Mouse (Mus musculus): ENCODE measurements at regions not wholly inside any gene's neighbourhood (a gene's known extent, or its start where the extent isn't known, plus 50 kb on each side); places are given as distances from the start of the nearest gene placed in this dataset.

- H3K4me3 ChIP-seq (replicated peaks) = no peak overlapping the region
- peaks cover 12% of the 10 kb centered on the region for H3K4me1 ChIP-seq
- peaks cover 64% of the 10 kb centered on the region for H3K27me3 ChIP-seq
- H3K9ac ChIP-seq = no peak overlapping the region
- no peak overlapping the region for H3K27ac ChIP-seq
- ATAC-seq (ENCODE audit: low FRiP score) = no peak
- no peak overlapping the region for H3K4me2 ChIP-seq
- no peaks in the 10 kb centered on the region for H3K36me3 ChIP-seq (replicated peaks)
- H3K9me3 ChIP-seq = no peaks in the 10 kb centered on the region
- 51% methylated on average over 5 of the region's 5 CpGs for WGBS
These were observed 264.8 kb downstream of the Bcor start for GRCm38 (mm10) chrX:11895396-11895795.

- no peak overlapping the region for H3K4me3 ChIP-seq (replicated peaks)
- no peak overlapping the region for H3K9ac ChIP-seq
- H3K27ac ChIP-seq = no peak overlapping the region
- no peaks in the 10 kb centered on the region for H3K9me3 ChIP-seq
- no peak for ATAC-seq (ENCODE audit: low FRiP score)
- 75% methylated on average over 8 of the region's 8 CpGs for WGBS
- H3K27me3 ChIP-seq = peaks cover 45% of the 10 kb centered on the region
- H3K4me2 ChIP-seq = no peak overlapping the region
- H3K4me1 ChIP-seq = peaks cover 12% of the 10 kb centered on the region
- H3K36me3 ChIP-seq (replicated peaks) = no peaks in the 10 kb centered on the region
These were observed 261.9 kb downstream of the Bcor start for GRCm38 (mm10) chrX:11898280-11898679.

GRCm38 (mm10) chrX:11899051-11899450, 261.1 kb downstream of the Bcor start:
- WGBS = 84% methylated on average over 6 of the region's 6 CpGs

GRCm38 (mm10) chrX:11899914-11900313, 260.2 kb downstream of the Bcor start:
- Histone ChIP-seq H3K9me3 (no peaks in the 10 kb centered on the region), H3K27me3 (peaks cover 51% of the 10 kb centered on the region)
- ATAC-seq (ENCODE audit: low FRiP score) = no peak

More at GRCm38 (mm10) chrX:11899051-11899450, 261.1 kb downstream of the Bcor start:
- H3K36me3 ChIP-seq (replicated peaks) = no peaks in the 10 kb centered on the region
- no peak overlapping the region for H3K9ac ChIP-seq
- peaks cover 7% of the 10 kb centered on the region; the same call in 1 of the 2 replicates for H3K4me1 ChIP-seq
- no peaks in the 10 kb centered on the region for H3K9me3 ChIP-seq
- H3K4me3 ChIP-seq (replicated peaks) = no peak overlapping the region
- ATAC-seq (ENCODE audit: low FRiP score) = no peak
- H3K27me3 ChIP-seq = peaks cover 44% of the 10 kb centered on the region
- no peak overlapping the region for H3K27ac ChIP-seq
- no peak overlapping the region for H3K4me2 ChIP-seq

GRCm38 (mm10) chrX:11901791-11902190, 258.4 kb downstream of the Bcor start:
- no peak for ATAC-seq (ENCODE audit: low FRiP score)
- no peak overlapping the region for H3K4me2 ChIP-seq
- peaks cover 45% of the 10 kb centered on the region for H3K27me3 ChIP-seq
- H3K9me3 ChIP-seq = no peaks in the 10 kb centered on the region
- H3K4me1 ChIP-seq = peaks cover 2% of the 10 kb centered on the region; the same call in 1 of the 2 replicates
- H3K4me3 ChIP-seq (replicated peaks) = no peak overlapping the region
- no peak overlapping the region for H3K9ac ChIP-seq
- H3K36me3 ChIP-seq (replicated peaks) = no peaks in the 10 kb centered on the region
- 81% methylated on average over 5 of the region's 5 CpGs for WGBS
- H3K27ac ChIP-seq = no peak overlapping the region

More at GRCm38 (mm10) chrX:11899914-11900313, 260.2 kb downstream of the Bcor start:
- 40% methylated on average over 3 of the region's 3 CpGs for WGBS
- no peak overlapping the region for H3K4me3 ChIP-seq (replicated peaks)
- no peak overlapping the region for H3K27ac ChIP-seq
- peaks cover 2% of the 10 kb centered on the region; the same call in 1 of the 2 replicates for H3K4me1 ChIP-seq
- no peak overlapping the region for H3K4me2 ChIP-seq
- H3K36me3 ChIP-seq (replicated peaks) = no peaks in the 10 kb centered on the region
- no peak overlapping the region for H3K9ac ChIP-seq

GRCm38 (mm10) chrX:11903116-11903700, 256.9 kb downstream of the Bcor start:
- ATAC-seq (ENCODE audit: low FRiP score) = no peak
- WGBS = 89% methylated on average over 4 of the region's 4 CpGs

GRCm38 (mm10) chrX:11905231-11905630, 254.9 kb downstream of the Bcor start:
- no peak overlapping the region for H3K4me3 ChIP-seq (replicated peaks)
- no peak overlapping the region for H3K27ac ChIP-seq
- no peak overlapping the region for H3K4me2 ChIP-seq
- no peak for ATAC-seq (ENCODE audit: low FRiP score)
- H3K4me1 ChIP-seq = no peaks in the 10 kb centered on the region
- H3K36me3 ChIP-seq (replicated peaks) = no peaks in the 10 kb centered on the region
- peaks cover 28% of the 10 kb centered on the region for H3K27me3 ChIP-seq
- H3K9me3 ChIP-seq = no peaks in the 10 kb centered on the region
- no peak overlapping the region for H3K9ac ChIP-seq
- WGBS = 67% methylated on average over 5 of the region's 5 CpGs

More at GRCm38 (mm10) chrX:11903116-11903700, 256.9 kb downstream of the Bcor start:
- Histone ChIP-seq H3K4me1 (peaks cover 2% of the 10 kb centered on the region; the same call in 1 of the 2 replicates), H3K9me3 (no peaks in the 10 kb centered on the region), H3K27ac (no peak overlapping the region), H3K27me3 (peaks cover 41% of the 10 kb centered on the region), H3K4me3 (replicated peaks) (no peak overlapping the region), H3K36me3 (replicated peaks) (no peaks in the 10 kb centered on the region), H3K4me2 (no peak overlapping the region), H3K9ac (no peak overlapping the region)

- 50% methylated on average over 6 of the region's 6 CpGs for WGBS
- no peaks in the 10 kb centered on the region for H3K36me3 ChIP-seq (replicated peaks)
- H3K4me1 ChIP-seq = no peaks in the 10 kb centered on the region
- no peak overlapping the region for H3K9ac ChIP-seq
- H3K27ac ChIP-seq = no peak overlapping the region
- H3K9me3 ChIP-seq = no peaks in the 10 kb centered on the region
- no peak for ATAC-seq (ENCODE audit: low FRiP score)
- H3K4me2 ChIP-seq = no peak overlapping the region
- H3K4me3 ChIP-seq (replicated peaks) = no peak overlapping the region
- H3K27me3 ChIP-seq = peaks cover 28% of the 10 kb centered on the region
These were observed 253.0 kb downstream of the Bcor start for GRCm38 (mm10) chrX:11907167-11907566.

GRCm38 (mm10) chrX:11915984-11916383, 244.2 kb downstream of the Bcor start:
- no peak for ATAC-seq (ENCODE audit: low FRiP score)
- Histone ChIP-seq H3K4me3 (replicated peaks) (no peak overlapping the region), H3K4me2 (no peak overlapping the region), H3K27me3 (peaks cover 26% of the 10 kb centered on the region; the same call in 1 of the 2 replicates), H3K9ac (no peak overlapping the region), H3K4me1 (no peaks in the 10 kb centered on the region), H3K27ac (no peak overlapping the region), H3K36me3 (replicated peaks) (no peaks in the 10 kb centered on the region), H3K9me3 (no peaks in the 10 kb centered on the region)
- WGBS = 63% methylated on average over 10 of the region's 10 CpGs

- WGBS = 73% methylated on average over 2 of the region's 2 CpGs
- no peak overlapping the region for H3K4me2 ChIP-seq
- no peaks in the 10 kb centered on the region for H3K4me1 ChIP-seq
- no peak overlapping the region for H3K4me3 ChIP-seq (replicated peaks)
- no peak overlapping the region for H3K9ac ChIP-seq
- no peaks in the 10 kb centered on the region for H3K36me3 ChIP-seq (replicated peaks)
- ATAC-seq (ENCODE audit: low FRiP score) = no peak
- peaks cover 34% of the 10 kb centered on the region for H3K27me3 ChIP-seq
- H3K9me3 ChIP-seq = no peaks in the 10 kb centered on the region
- H3K27ac ChIP-seq = no peak overlapping the region
These were observed 239.9 kb downstream of the Bcor start for GRCm38 (mm10) chrX:11920231-11920630.

GRCm38 (mm10) chrX:11924639-11925302, 235.4 kb downstream of the Bcor start:
- no peaks in the 10 kb centered on the region for H3K36me3 ChIP-seq (replicated peaks)
- H3K4me1 ChIP-seq = no peaks in the 10 kb centered on the region
- peaks cover 26% of the 10 kb centered on the region for H3K27me3 ChIP-seq
- H3K27ac ChIP-seq = no peak overlapping the region
- H3K9me3 ChIP-seq = no peaks in the 10 kb centered on the region
- ATAC-seq (ENCODE audit: low FRiP score) = no peak
- no peak overlapping the region for H3K4me3 ChIP-seq (replicated peaks)
- WGBS = 81% methylated on average over 3 of the region's 3 CpGs
- H3K4me2 ChIP-seq = no peak overlapping the region
- H3K9ac ChIP-seq = no peak overlapping the region

GRCm38 (mm10) chrX:11926868-11927535, 233.2 kb downstream of the Bcor start:
- Histone ChIP-seq H3K36me3 (replicated peaks) (no peaks in the 10 kb centered on the region), H3K9me3 (no peaks in the 10 kb centered on the region), H3K9ac (no peak overlapping the region), H3K27me3 (peaks cover 24% of the 10 kb centered on the region), H3K4me2 (no peak overlapping the region), H3K27ac (no peak overlapping the region), H3K4me1 (no peaks in the 10 kb centered on the region), H3K4me3 (replicated peaks) (no peak overlapping the region)
- no peak for ATAC-seq (ENCODE audit: low FRiP score)
- 31% methylated on average over 10 of the region's 10 CpGs for WGBS

Measured in forebrain, embryonic 12.5 days (tissue).